Mouse (Mus musculus) liver, postnatal 0 days (tissue): Measurements from ENCODE around the gene Prelid3b.

Experiments
- CTCF ChIP-seq: sonication (generic); IDR thresholded peaks from 2 replicates; pipeline ENCODE4 v1.5.1; 2016; ENCODE audit warnings: antibody characterized with exemption, low read depth
- EP300 ChIP-seq: IDR thresholded peaks from 2 replicates; pipeline ENCODE4 v1.6.1; 2016; ENCODE audit warnings: antibody characterized with exemption, low read depth, mild to moderate bottlenecking

- no peak for TF ChIP-seq CTCF
- TF ChIP-seq EP300, result no peak
Measured at GRCm38 (mm10) chr2:174439961-174440360, 32.9 kb downstream of the Prelid3b start.
